Mouse (Mus musculus) bone marrow macrophage, adult 2 months (primary cell): ENCODE measurements at regions not wholly inside any gene's neighbourhood (a gene's known extent, or its start where the extent isn't known, plus 50 kb on each side); places are given as distances from the start of the nearest gene placed in this dataset.

ENCODE experiments used
- CTCF ChIP-seq: IDR thresholded peaks from 2 replicates; pipeline ENCODE4 v1.5.1; 2012; ENCODE audit warnings: low read depth, mild to moderate bottlenecking, low read length, moderate library complexity
- POLR2A ChIP-seq: IDR thresholded peaks from 2 replicates; pipeline ENCODE4 v1.6.1; 2012; ENCODE audit warnings: mild to moderate bottlenecking, low read depth, low read length, borderline replicate concordance

GRCm38 (mm10) chr1:72082366-72082765 is 129.7 kb downstream of the Mreg start:
- no peak for TF ChIP-seq POLR2A
- no peak for TF ChIP-seq CTCF
